Mouse (Mus musculus): ENCODE data around the gene Ube2d1.

Gene Ube2d1

GRCm38 (mm10) chr10:71223101-71223500 is 62.0 kb downstream of the Ube2d1 start:
- DNase-seq (ENCODE audit: low spot score in 2 of 2): no peak

- DNase-seq (ENCODE audit: low spot score in 2 of 2): no peak
These were observed 62.4 kb downstream of the Ube2d1 start for GRCm38 (mm10) chr10:71222639-71223038.

- peak; percentile 88 to 89 for DNase-seq (ENCODE audit: low spot score in 2 of 2)
These were observed 66.7 kb downstream of the Ube2d1 start for GRCm38 (mm10) chr10:71218228-71218892.

- DNase-seq (ENCODE audit: low spot score in 2 of 2): no peak
These were observed 69.1 kb downstream of the Ube2d1 start for GRCm38 (mm10) chr10:71215996-71216395.
